ENCODE assay signal across 8 mouse cellular contexts in the genomic region with DNA sequence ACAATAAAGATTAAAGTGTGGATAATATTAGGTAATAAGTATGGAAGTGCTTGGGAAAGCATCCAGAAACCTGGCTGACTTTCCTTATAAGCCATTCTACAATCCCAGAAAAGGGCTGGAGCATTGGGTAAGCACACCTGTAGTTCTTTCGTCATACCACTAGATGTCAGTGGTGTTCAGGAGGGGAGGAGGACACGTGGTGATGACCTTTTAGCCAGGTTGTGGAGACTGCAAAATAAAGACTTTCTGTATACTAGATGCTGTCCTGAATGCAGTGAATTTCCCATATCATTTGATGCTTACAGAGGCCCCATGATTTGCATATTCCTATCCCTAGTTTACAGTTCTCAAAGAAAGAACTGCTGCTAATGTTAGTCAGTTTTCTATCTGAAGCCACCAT.
DNase-seq lines count a peak whose midpoint lies in the region; ATAC-seq lines count a peak whose summit lies in the region.

No protein-coding gene starts in this region.

- H3K9ac ChIP-seq in forebrain, embryonic 15.5 days (replicated peaks): no peak overlapping the region

- no peak for ATAC-seq in forebrain, embryonic 15.5 days (replicated peaks)
- peak; percentile 75 for ATAC-seq in erythroblast, adult 5-6 weeks (replicated peaks; ENCODE audit: low FRiP score, poor library complexity, severe bottlenecking)

- H3K27ac ChIP-seq in forebrain, embryonic 10.5 days: peak overlapping the region; percentile 54; the same call in 1 of the 2 replicates
- H3K27ac ChIP-seq in forebrain, embryonic 15.5 days (replicated peaks): no peak overlapping the region
- 0 out of 2 replicates have a peak overlapping the region, but pooled peaks have one; percentile 58 for H3K27ac ChIP-seq in limb, embryonic 10.5 days

- no peaks in the 10 kb centered on the region for H3K36me3 ChIP-seq in forebrain, embryonic 10.5 days (replicated peaks)
- H3K36me3 ChIP-seq in forebrain, embryonic 15.5 days: no peaks in the 10 kb centered on the region
- H3K36me3 ChIP-seq in limb, embryonic 10.5 days: no peaks in the 10 kb centered on the region
- no peaks in the 10 kb centered on the region for H3K36me3 ChIP-seq in splenic B cell, adult 2 months (ENCODE audit: control insufficient read depth, insufficient read depth, low read length, poor library complexity, severe bottlenecking)

- no peak for DNase-seq in forebrain, embryonic 10.5 days (ENCODE audit: extremely low spot score, low spot score)
- DNase-seq in thymus, postnatal 14 days: peak; percentile 20
- DNase-seq in thymus, adult 18-20 months: no peak
- DNase-seq in limb, embryonic 10.5 days (ENCODE audit: low spot score): no peak
- peak; percentile 66 for DNase-seq in splenic B cell, adult 2 months (ENCODE audit: low read depth, low spot score)
- DNase-seq in urinary bladder, adult 18-20 months (ENCODE audit: low spot score in 2 of 2): no peak

- H3K27me3 ChIP-seq in forebrain, embryonic 10.5 days (ENCODE audit: poor library complexity, severe bottlenecking): peaks cover 32% of the 10 kb centered on the region
- H3K27me3 ChIP-seq in forebrain, embryonic 15.5 days: no peaks in the 10 kb centered on the region
- H3K27me3 ChIP-seq in limb, embryonic 10.5 days (ENCODE audit: low read depth, poor library complexity, severe bottlenecking): 0 out of 2 replicates have a peak, but pooled peaks cover 6% of the 10 kb centered on the region
- H3K27me3 ChIP-seq in splenic B cell, adult 2 months (ENCODE audit: control insufficient read depth, insufficient read depth, low read length, poor library complexity, severe bottlenecking): no peaks in the 10 kb centered on the region

- no peak overlapping the region for H3K4me2 ChIP-seq in forebrain, embryonic 15.5 days (replicated peaks)

- no peaks in the 10 kb centered on the region for H3K9me3 ChIP-seq in forebrain, embryonic 10.5 days
- H3K9me3 ChIP-seq in forebrain, embryonic 15.5 days: no peaks in the 10 kb centered on the region
- H3K9me3 ChIP-seq in limb, embryonic 10.5 days (replicated peaks): no peaks in the 10 kb centered on the region

- no peak overlapping the region for H3K4me3 ChIP-seq in forebrain, embryonic 10.5 days
- H3K4me3 ChIP-seq in forebrain, embryonic 15.5 days: no peak overlapping the region
- H3K4me3 ChIP-seq in limb, embryonic 10.5 days: no peak overlapping the region

- 2% methylated on average over 2 of the region's 2 CpGs for WGBS in forebrain, embryonic 10.5 days
- WGBS in forebrain, embryonic 15.5 days: 0% methylated on average over 2 of the region's 2 CpGs
- WGBS in limb, embryonic 10.5 days: 2% methylated on average over 2 of the region's 2 CpGs

- peaks cover 10% of the 10 kb centered on the region for H3K4me1 ChIP-seq in forebrain, embryonic 10.5 days
- peaks cover 12% of the 10 kb centered on the region; the same call in 1 of the 2 replicates for H3K4me1 ChIP-seq in forebrain, embryonic 15.5 days
- H3K4me1 ChIP-seq in limb, embryonic 10.5 days: peaks cover 45% of the 10 kb centered on the region

Comparison
In these comparisons a context has a peak if more than half of its experiments do, and no peak if none do; other contexts are left out.
1. DNase-seq: peak in thymus, postnatal 14 days (single experiment) and splenic B cell, adult 2 months (single experiment); none in forebrain, embryonic 10.5 days (single experiment), thymus, adult 18-20 months (0 of 2), limb, embryonic 10.5 days (single experiment) and urinary bladder, adult 18-20 months (0 of 2).